Mouse (Mus musculus) ES-E14 (cell line): ENCODE data around the gene Zfp827.

Source experiments
- CHD2 ChIP-seq: IDR thresholded peaks from 2 replicates; pipeline ENCODE4 v1.6.1; 2014; ENCODE audit warnings: mild to moderate bottlenecking, low read depth, low read length, inconsistent platforms
- MAFK ChIP-seq: IDR thresholded peaks from 2 replicates; pipeline ENCODE4 v1.6.1; 2014; ENCODE audit warnings: mild to moderate bottlenecking, low read depth, low read length, inconsistent platforms; ENCODE audit not compliant: insufficient read depth
- ZC3H11A ChIP-seq: IDR thresholded peaks from 2 replicates; pipeline ENCODE4 v1.6.1; 2012; ENCODE audit warnings: low read depth, mild to moderate bottlenecking, inconsistent platforms, low read length, borderline replicate concordance
- ZNF384 ChIP-seq: IDR thresholded peaks from 2 replicates; pipeline ENCODE4 v1.6.1; 2012; ENCODE audit warnings: low read depth, low read length, inconsistent platforms

GRCm38 (mm10) chr8:79029396-79030325 is 1.4 kb downstream of the Zfp827 start:
- no peak for TF ChIP-seq CHD2
- no peak for TF ChIP-seq MAFK
- no peak for TF ChIP-seq ZNF384
- no peak for TF ChIP-seq ZC3H11A
